Mouse (Mus musculus): ENCODE data around the gene Speer4c.

- TF ChIP-seq POLR2A (IDR thresholded peaks at IDR 0.05; ENCODE audit: control insufficient read depth, extremely low read depth, insufficient read depth, low read length, poor library complexity) (no peak), CTCF (IDR thresholded peaks at IDR 0.05; ENCODE audit: borderline replicate concordance, control insufficient read depth, extremely low read depth, insufficient read depth, low read length, poor library complexity) (no peak)
Measured at GRCm38 (mm10) chr5:15734097-15734867, 20.2 kb upstream of the Speer4c start.

Data from thymus, adult 2 months (tissue).